Mouse (Mus musculus): ENCODE results near the gene Prr7. TPM values are rescaled to one million over a fixed set of nuclear protein-coding genes. Genes with fewer than 3 reads are reported as not detected.
A peak's percentile ranks its signal among the peaks of the same experiment; 100 is the strongest.

Prr7 gene
- polyA plus RNA-seq, 1 experiment = 10.8 TPM

- no peak overlapping the region for H3ac ChIP-seq (ENCODE audit: control insufficient read depth, insufficient read length, low read depth)
- H3K4me3 ChIP-seq (ENCODE audit: insufficient read depth, poor library complexity, severe bottlenecking) = no peak overlapping the region
- no peaks in the 10 kb centered on the region for H3K27me3 ChIP-seq (ENCODE audit: control insufficient read depth, insufficient read depth, insufficient read length)
- no peaks in the 10 kb centered on the region for H3K79me2 ChIP-seq (ENCODE audit: control insufficient read depth, insufficient read depth)
- H3K36me3 ChIP-seq (ENCODE audit: control insufficient read depth, insufficient read depth) = no peaks in the 10 kb centered on the region
- H3K79me3 ChIP-seq (ENCODE audit: low read depth) = no peaks in the 10 kb centered on the region
- no peak for TF ChIP-seq MYOG (IDR thresholded peaks at IDR 0.05; ENCODE audit: control insufficient read depth, extremely low read depth, insufficient read length)
- TF ChIP-seq CTCF (IDR thresholded peaks at IDR 0.05; ENCODE audit: control insufficient read depth, insufficient read depth, insufficient read length) = peak; percentile 33
Observed at GRCm38 (mm10) chr13:55468851-55469560, 4.9 kb downstream of the Prr7 start.

- Histone ChIP-seq H3K79me3 (ENCODE audit: low read depth) (no peaks in the 10 kb centered on the region), H3K79me2 (ENCODE audit: control insufficient read depth, insufficient read depth) (no peaks in the 10 kb centered on the region), H3ac (ENCODE audit: control insufficient read depth, insufficient read length, low read depth) (no peak overlapping the region), H3K4me3 (ENCODE audit: insufficient read depth, poor library complexity, severe bottlenecking) (no peak overlapping the region), H3K27me3 (ENCODE audit: control insufficient read depth, insufficient read depth, insufficient read length) (no peaks in the 10 kb centered on the region), H3K36me3 (ENCODE audit: control insufficient read depth, insufficient read depth) (no peaks in the 10 kb centered on the region)
- no peak for TF ChIP-seq CEBPB (IDR thresholded peaks at IDR 0.05; ENCODE audit: low read depth)
- TF ChIP-seq CTCF (IDR thresholded peaks at IDR 0.05; ENCODE audit: control insufficient read depth, insufficient read depth, insufficient read length) = no peak
- no peak for TF ChIP-seq MYOG (IDR thresholded peaks at IDR 0.05; ENCODE audit: control insufficient read depth, extremely low read depth, insufficient read length)
- no peak for TF ChIP-seq MYOD1 (IDR thresholded peaks at IDR 0.05; ENCODE audit: control insufficient read depth, insufficient read length, low read depth)
- TF ChIP-seq USF1 (IDR thresholded peaks at IDR 0.05; ENCODE audit: low read depth) = no peak
- TF ChIP-seq MAX (IDR thresholded peaks at IDR 0.05) = no peak
- no peak for TF ChIP-seq FOSL1 (IDR thresholded peaks at IDR 0.05; ENCODE audit: insufficient read depth, low read length, poor library complexity, severe bottlenecking)
Observed at GRCm38 (mm10) chr13:55470372-55470771, 6.3 kb downstream of the Prr7 start.

- peak overlapping the region; percentile 36 for H3K4me3 ChIP-seq (ENCODE audit: insufficient read depth, poor library complexity, severe bottlenecking)
- H3K79me2 ChIP-seq (ENCODE audit: control insufficient read depth, insufficient read depth) = no peaks in the 10 kb centered on the region
- H3K36me3 ChIP-seq (ENCODE audit: control insufficient read depth, insufficient read depth) = no peaks in the 10 kb centered on the region
- peak; percentile 79 for TF ChIP-seq MAX (IDR thresholded peaks at IDR 0.05)
- TF ChIP-seq MYOD1 (IDR thresholded peaks at IDR 0.05; ENCODE audit: control insufficient read depth, insufficient read length, low read depth) = no peak
- peak; percentile 89 for TF ChIP-seq CTCF (IDR thresholded peaks at IDR 0.05; ENCODE audit: control insufficient read depth, insufficient read depth, insufficient read length)
- H3K27me3 ChIP-seq (ENCODE audit: control insufficient read depth, insufficient read depth, insufficient read length) = no peaks in the 10 kb centered on the region
- H3ac ChIP-seq (ENCODE audit: control insufficient read depth, insufficient read length, low read depth) = peak overlapping the region; percentile 76
- no peaks in the 10 kb centered on the region for H3K79me3 ChIP-seq (ENCODE audit: low read depth)
Observed at GRCm38 (mm10) chr13:55471156-55471818, 7.2 kb downstream of the Prr7 start.

- no peaks in the 10 kb centered on the region for H3K79me3 ChIP-seq (ENCODE audit: low read depth)
- H3K4me3 ChIP-seq (ENCODE audit: insufficient read depth, poor library complexity, severe bottlenecking) = peak overlapping the region; percentile 36
- H3K27me3 ChIP-seq (ENCODE audit: control insufficient read depth, insufficient read depth, insufficient read length) = no peaks in the 10 kb centered on the region
- no peaks in the 10 kb centered on the region for H3K79me2 ChIP-seq (ENCODE audit: control insufficient read depth, insufficient read depth)
- no peak for TF ChIP-seq FOSL1 (IDR thresholded peaks at IDR 0.05; ENCODE audit: insufficient read depth, low read length, poor library complexity, severe bottlenecking)
- TF ChIP-seq USF1 (IDR thresholded peaks at IDR 0.05; ENCODE audit: low read depth) = no peak
- no peak for TF ChIP-seq CEBPB (IDR thresholded peaks at IDR 0.05; ENCODE audit: low read depth)
- TF ChIP-seq MYOD1 (IDR thresholded peaks at IDR 0.05; ENCODE audit: control insufficient read depth, insufficient read length, low read depth) = no peak
- no peak for TF ChIP-seq CTCF (IDR thresholded peaks at IDR 0.05; ENCODE audit: control insufficient read depth, insufficient read depth, insufficient read length)
- no peak for TF ChIP-seq MAX (IDR thresholded peaks at IDR 0.05)
- TF ChIP-seq MYOG (IDR thresholded peaks at IDR 0.05; ENCODE audit: control insufficient read depth, extremely low read depth, insufficient read length) = no peak
- H3K36me3 ChIP-seq (ENCODE audit: control insufficient read depth, insufficient read depth) = no peaks in the 10 kb centered on the region
- H3ac ChIP-seq (ENCODE audit: control insufficient read depth, insufficient read length, low read depth) = peak overlapping the region; percentile 75
Observed at GRCm38 (mm10) chr13:55471819-55472131, 7.7 kb downstream of the Prr7 start.

- no peaks in the 10 kb centered on the region for H3K79me2 ChIP-seq (ENCODE audit: control insufficient read depth, insufficient read depth)
- H3K36me3 ChIP-seq (ENCODE audit: control insufficient read depth, insufficient read depth) = no peaks in the 10 kb centered on the region
- no peak for TF ChIP-seq MAX (IDR thresholded peaks at IDR 0.05)
- peak overlapping the region; percentile 36 for H3K4me3 ChIP-seq (ENCODE audit: insufficient read depth, poor library complexity, severe bottlenecking)
- H3K27me3 ChIP-seq (ENCODE audit: control insufficient read depth, insufficient read depth, insufficient read length) = no peaks in the 10 kb centered on the region
- H3K79me3 ChIP-seq (ENCODE audit: low read depth) = no peaks in the 10 kb centered on the region
- H3ac ChIP-seq (ENCODE audit: control insufficient read depth, insufficient read length, low read depth) = peak overlapping the region; percentile 75
Observed at GRCm38 (mm10) chr13:55472132-55473022, 8.3 kb downstream of the Prr7 start.
